Mouse (Mus musculus) G1E (cell line): ENCODE data around the gene R3hcc1l. TPM values are rescaled to one million over a fixed set of nuclear protein-coding genes. Genes with fewer than 3 reads are reported as not detected.

Experiments used
- ATAC-seq: 2 replicates; pipeline ENCODE4 v1.8.0; 2016; ENCODE audit warnings: mild to moderate bottlenecking; ENCODE audit not compliant: insufficient number of reproducible peaks, poor library complexity, low FRiP score, severe bottlenecking; ENCODE audit errors: extremely low read depth
- DNase-seq: peaks from one replicate; pipeline ENCODE4 v3.0.0; 2012; ENCODE audit warnings: low spot score
- H3K27me3 ChIP-seq: 2 replicates; pipeline ENCODE4 v1.6.1; 2012; ENCODE audit warnings: mild to moderate bottlenecking, low read length, inconsistent platforms; ENCODE audit not compliant: insufficient read depth
- H3K36me3 ChIP-seq: replicated peaks from 2 replicates; pipeline ENCODE3; 2012; ENCODE audit warnings: mild to moderate bottlenecking, inconsistent platforms
- H3K4me1 ChIP-seq: 2 replicates; pipeline ENCODE4 v1.6.1; 2012; ENCODE audit warnings: low read depth, low read length, inconsistent platforms, mixed read lengths; ENCODE audit not compliant: insufficient read depth
- H3K4me3 ChIP-seq: 2 replicates; pipeline ENCODE4 v1.5.1; 2012; ENCODE audit warnings: low read depth, mild to moderate bottlenecking, inconsistent platforms, low read length, moderate library complexity, mixed read lengths
- H3K9me3 ChIP-seq: replicated peaks from 2 replicates; pipeline ENCODE4 v1.6.1; 2012; ENCODE audit warnings: inconsistent platforms
- CTCF ChIP-seq: IDR thresholded peaks from 2 replicates; pipeline ENCODE4 v1.5.1; 2012; ENCODE audit warnings: low read depth, low read length, inconsistent platforms, mixed read lengths
- GATA1 ChIP-seq: IDR thresholded peaks from 2 replicates; pipeline ENCODE4 v1.6.1; 2012; ENCODE audit warnings: borderline replicate concordance, low read length, inconsistent platforms, mixed read lengths
- GATA2 ChIP-seq: IDR thresholded peaks from 2 replicates; pipeline ENCODE4 v1.6.1; 2012; ENCODE audit warnings: low read depth, low read length, inconsistent platforms, borderline replicate concordance
- POLR2AphosphoS5 ChIP-seq: IDR thresholded peaks from 2 replicates; pipeline ENCODE4 v1.6.1; 2012; ENCODE audit warnings: low read depth, low read length, inconsistent platforms; ENCODE audit not compliant: insufficient replicate concordance
- TAL1 ChIP-seq: conservative IDR thresholded peaks from 2 replicates; pipeline ENCODE4 v1.6.1; 2012; ENCODE audit warnings: low read depth, low read length, inconsistent platforms, mixed read lengths
- polyA plus RNA-seq: library from polyadenylated mRNA; stranded (reverse); fragments of >175 nt; gene quantifications from 2 replicates; pipeline ENCODE4 v1.2.3, GENCODE M21; 2012
- total RNA-seq, 2 experiments: library from RNA; stranded (forward) in 1 of 2; stranded (reverse) in 1 of 2; fragments of 200-1000 nt in 1 of 2; fragments of >200 nt in 1 of 2; fragmentation: Nextera tagmentation in 1 of 2; gene quantifications; 2 replicates each; pipeline ENCODE4 v1.2.3; 2014 to 2017

R3hcc1l gene
- total and polyA plus RNA-seq, 3 experiments: 1.3 to 46.5 (median 32.3) TPM

DNA sequence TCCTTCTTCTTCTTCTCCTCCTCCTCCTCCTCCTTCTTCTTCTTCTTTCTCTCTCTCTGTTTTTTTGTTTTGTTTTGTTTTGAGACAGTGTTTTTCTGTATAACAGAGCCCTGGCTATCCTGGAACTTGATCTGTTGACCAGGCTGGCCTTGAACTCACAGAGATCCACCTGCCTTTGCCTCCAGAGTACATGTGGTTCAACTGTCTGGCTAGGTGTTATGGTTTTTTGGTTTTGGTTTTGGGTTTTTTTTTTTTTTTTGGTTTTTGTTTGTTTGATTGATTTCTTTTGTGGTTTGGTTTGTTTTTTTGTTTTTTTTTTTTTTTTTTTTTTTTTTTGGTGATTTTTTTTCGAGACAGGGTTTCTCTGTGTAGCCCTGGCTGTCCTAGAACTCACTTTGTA, 58.3 kb downstream of the R3hcc1l start:
- H3K36me3 ChIP-seq: peaks cover 26% of the 10 kb centered on the region
- ATAC-seq (no peak), DNase-seq (no peak)
- TF ChIP-seq GATA2 (no peak), POLR2AphosphoS5 (no peak), GATA1 (no peak), CTCF (no peak), TAL1 (no peak)
- peaks cover 17% of the 10 kb centered on the region for H3K4me1 ChIP-seq
- no peaks in the 10 kb centered on the region for H3K9me3 ChIP-seq
- H3K4me3 ChIP-seq: no peak overlapping the region
- H3K27me3 ChIP-seq: no peaks in the 10 kb centered on the region

DNA sequence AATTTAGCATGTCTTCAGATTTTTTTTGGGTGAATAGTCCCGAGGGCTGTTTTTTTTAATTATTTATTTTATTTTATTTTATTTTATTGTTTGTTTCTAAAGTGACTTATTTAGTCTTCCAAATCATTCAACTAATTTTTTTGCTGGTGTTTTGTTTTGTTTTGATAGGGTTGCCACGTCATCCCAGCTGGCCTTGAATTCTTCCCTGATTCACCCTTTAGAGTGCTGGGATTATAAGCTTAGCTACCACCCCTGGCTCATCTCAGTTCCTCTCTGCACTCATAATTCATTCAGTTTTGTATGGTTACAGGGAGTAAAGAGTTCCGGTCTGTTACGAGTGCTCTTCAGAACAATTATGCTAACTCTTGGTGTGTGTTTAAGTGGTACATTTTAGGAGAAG, 60.1 kb downstream of the R3hcc1l start:
- no peaks in the 10 kb centered on the region for H3K9me3 ChIP-seq
- ATAC-seq (no peak), DNase-seq (no peak)
- no peak overlapping the region for H3K4me3 ChIP-seq
- H3K36me3 ChIP-seq: peaks cover 35% of the 10 kb centered on the region
- peaks cover 28% of the 10 kb centered on the region for H3K4me1 ChIP-seq
- no peaks in the 10 kb centered on the region for H3K27me3 ChIP-seq
- TF ChIP-seq GATA2 (no peak), TAL1 (no peak), CTCF (no peak), GATA1 (no peak), POLR2AphosphoS5 (no peak)

- peaks cover 44% of the 10 kb centered on the region for H3K36me3 ChIP-seq
These were observed 62.1 kb downstream of the R3hcc1l start for GRCm38 (mm10) chr19:42580701-42581100.

DNA sequence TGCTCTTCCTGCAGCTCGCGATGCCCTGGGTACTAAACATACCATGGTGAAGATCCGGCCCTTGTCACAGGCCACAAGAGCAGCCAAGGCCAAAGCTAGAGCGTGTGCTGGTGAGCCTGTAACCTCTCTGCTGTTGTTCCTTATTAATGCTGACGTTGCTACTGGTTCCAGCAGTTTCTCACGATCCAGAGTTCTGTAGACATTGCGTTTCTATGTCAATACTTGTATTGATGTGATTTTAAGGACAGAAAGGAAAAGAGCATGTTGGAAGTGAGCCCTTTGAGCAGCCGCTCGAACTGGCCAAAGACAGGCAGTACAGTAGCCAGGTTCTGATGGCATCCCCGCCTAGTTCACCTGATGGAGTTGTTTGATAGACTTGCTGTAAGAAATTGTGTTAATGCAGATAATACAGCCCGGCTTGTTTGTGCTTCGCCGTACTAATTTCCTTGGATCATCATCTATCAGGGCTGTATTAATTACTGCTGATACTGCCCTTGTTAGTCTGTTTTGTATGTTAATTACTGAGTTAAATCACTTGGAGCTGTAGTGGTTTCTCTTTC, 64.3 kb downstream of the R3hcc1l start:
- Histone ChIP-seq H3K36me3 (peaks cover 59% of the 10 kb centered on the region), H3K9me3 (no peaks in the 10 kb centered on the region), H3K4me1 (peaks cover 36% of the 10 kb centered on the region), H3K4me3 (no peak overlapping the region; the same call in 1 of the 2 replicates), H3K27me3 (no peaks in the 10 kb centered on the region)
- no peak for DNase-seq
- TF ChIP-seq GATA1 (no peak), GATA2 (no peak), POLR2AphosphoS5 (no peak), TAL1 (no peak), CTCF (no peak)
- no peak for ATAC-seq

More at GRCm38 (mm10) chr19:42580701-42581100, 62.1 kb downstream of the R3hcc1l start:
- Histone ChIP-seq H3K27me3 (no peaks in the 10 kb centered on the region), H3K9me3 (no peaks in the 10 kb centered on the region), H3K4me3 (no peak overlapping the region), H3K4me1 (peaks cover 37% of the 10 kb centered on the region)
- ATAC-seq (no peak), DNase-seq (no peak)
- TF ChIP-seq POLR2AphosphoS5 (no peak), CTCF (no peak)

DNA sequence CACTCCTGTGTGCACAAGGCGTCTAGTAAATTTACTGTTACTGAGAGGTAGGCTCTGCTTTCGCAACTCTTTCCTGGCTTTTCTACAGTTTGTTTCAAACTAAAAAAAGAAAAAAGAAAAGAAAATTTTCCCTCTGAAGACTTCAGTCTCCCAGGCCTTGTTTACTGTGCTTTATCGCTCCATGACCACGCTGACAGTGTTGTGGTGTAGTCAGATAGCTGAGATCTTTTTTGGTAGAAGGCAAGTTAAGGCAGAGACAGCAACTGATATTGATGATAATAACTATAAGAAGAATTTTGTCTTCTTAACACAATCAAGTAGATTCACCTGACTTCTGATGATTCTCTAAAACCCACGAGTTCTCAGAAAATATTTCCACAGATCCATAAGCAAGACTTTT, 65.1 kb downstream of the R3hcc1l start:
- H3K36me3 ChIP-seq: peaks cover 66% of the 10 kb centered on the region
- no peak for DNase-seq
- no peaks in the 10 kb centered on the region for H3K9me3 ChIP-seq
- peaks cover 36% of the 10 kb centered on the region for H3K4me1 ChIP-seq
- peak; percentile 34; the same call in 1 of the 2 replicates for ATAC-seq
- TF ChIP-seq GATA2: no peak
- peak; percentile 29; the same call in 1 of the 2 replicates for TF ChIP-seq TAL1
- H3K4me3 ChIP-seq: no peak overlapping the region; the same call in 1 of the 2 replicates
- no peaks in the 10 kb centered on the region for H3K27me3 ChIP-seq

- no peak for ATAC-seq
- TF ChIP-seq TAL1: no peak
- no peak for TF ChIP-seq GATA2
- no peak for TF ChIP-seq GATA1
- no peak for TF ChIP-seq CTCF
- TF ChIP-seq POLR2AphosphoS5: no peak
- DNase-seq: no peak
- Histone ChIP-seq H3K4me3 (no peak overlapping the region), H3K27me3 (no peaks in the 10 kb centered on the region), H3K9me3 (no peaks in the 10 kb centered on the region), H3K4me1 (peaks cover 36% of the 10 kb centered on the region), H3K36me3 (peaks cover 67% of the 10 kb centered on the region)
These were observed 65.6 kb downstream of the R3hcc1l start for GRCm38 (mm10) chr19:42584188-42584587.

GRCm38 (mm10) chr19:42587704-42588103, 69.1 kb downstream of the R3hcc1l start:
- ATAC-seq: no peak
- Histone ChIP-seq H3K9me3 (no peaks in the 10 kb centered on the region), H3K4me1 (peaks cover 26% of the 10 kb centered on the region), H3K4me3 (no peak overlapping the region), H3K36me3 (peaks cover 81% of the 10 kb centered on the region), H3K27me3 (no peaks in the 10 kb centered on the region)
- no peak for DNase-seq
- TF ChIP-seq GATA1: no peak
- TF ChIP-seq CTCF: no peak
- no peak for TF ChIP-seq POLR2AphosphoS5
- TF ChIP-seq GATA2: no peak
- no peak for TF ChIP-seq TAL1
